Mouse (Mus musculus) urinary bladder, adult 2 months (tissue): Measurements from ENCODE around the gene Tpi1. TPM values are rescaled to one million over a fixed set of nuclear protein-coding genes. Genes with fewer than 3 reads are reported as not detected.
A peak's percentile ranks its signal among the peaks of the same experiment; 100 is the strongest.

Experiments used
- DNase-seq: peaks from one replicate; pipeline ENCODE4 v3.0.0; 2022; ENCODE audit warnings: low spot score
- polyA plus RNA-seq: library from polyadenylated mRNA; depleted of rRNA; stranded (reverse); fragments of >200 nt; gene quantifications from 2 replicates; pipeline ENCODE4 v1.2.3, GENCODE M21; 2012; rRNA removed

Tpi1 gene
- 322 and 324 TPM in 2 replicates for polyA plus RNA-seq

DNA sequence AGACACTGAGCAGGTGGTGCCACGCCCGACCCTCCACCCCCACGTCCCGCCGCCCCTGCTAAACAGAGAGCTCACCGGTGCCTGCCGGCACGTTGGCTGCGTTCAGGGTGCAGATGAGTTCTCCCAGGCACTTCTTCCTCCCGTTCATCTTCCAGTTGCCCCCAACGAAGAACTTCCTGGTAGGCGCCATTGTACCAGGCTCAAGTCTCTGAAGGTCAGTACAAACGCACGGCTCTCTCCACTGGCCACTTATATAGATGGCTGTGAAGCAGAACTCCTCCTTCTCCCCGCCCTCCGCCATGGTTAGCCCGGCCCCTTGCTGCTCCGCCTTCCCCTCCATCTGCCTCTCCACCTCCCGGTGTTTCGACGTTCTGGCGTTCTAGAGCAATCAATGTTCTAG is at the start of gene Tpi1:
Tpi1 (minus strand) TSS at position 364 of the 400 bp plus-strand sequence.
- peak; percentile 76 for DNase-seq

DNA sequence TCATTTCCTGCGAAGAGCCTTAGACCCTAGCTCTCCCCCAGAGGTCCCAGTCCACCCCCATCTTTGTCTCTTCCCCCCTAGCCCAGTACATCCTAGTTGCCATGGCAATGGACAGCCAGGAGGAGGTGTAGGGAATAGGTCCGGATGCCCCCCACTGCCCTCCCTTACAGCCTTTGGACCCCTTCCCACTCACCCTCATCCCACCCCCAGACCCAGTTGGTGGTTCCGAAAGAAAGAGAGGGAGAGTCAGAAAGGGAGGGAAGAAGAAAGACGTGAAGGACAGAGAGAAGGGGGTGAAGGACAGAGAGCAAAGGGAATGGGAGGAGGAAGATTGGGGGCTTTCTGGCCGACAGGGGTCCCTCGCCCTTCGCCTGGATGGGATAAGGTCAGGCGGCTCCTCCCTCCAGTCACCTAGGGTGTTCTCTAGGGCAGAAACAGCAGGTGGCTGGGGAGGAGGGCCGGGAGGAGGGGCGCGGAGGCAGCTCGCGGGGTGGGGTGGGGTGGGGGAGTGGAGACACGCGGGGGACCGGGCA is 49.1 kb upstream of the Tpi1 start:
- DNase-seq: no peak

DNA sequence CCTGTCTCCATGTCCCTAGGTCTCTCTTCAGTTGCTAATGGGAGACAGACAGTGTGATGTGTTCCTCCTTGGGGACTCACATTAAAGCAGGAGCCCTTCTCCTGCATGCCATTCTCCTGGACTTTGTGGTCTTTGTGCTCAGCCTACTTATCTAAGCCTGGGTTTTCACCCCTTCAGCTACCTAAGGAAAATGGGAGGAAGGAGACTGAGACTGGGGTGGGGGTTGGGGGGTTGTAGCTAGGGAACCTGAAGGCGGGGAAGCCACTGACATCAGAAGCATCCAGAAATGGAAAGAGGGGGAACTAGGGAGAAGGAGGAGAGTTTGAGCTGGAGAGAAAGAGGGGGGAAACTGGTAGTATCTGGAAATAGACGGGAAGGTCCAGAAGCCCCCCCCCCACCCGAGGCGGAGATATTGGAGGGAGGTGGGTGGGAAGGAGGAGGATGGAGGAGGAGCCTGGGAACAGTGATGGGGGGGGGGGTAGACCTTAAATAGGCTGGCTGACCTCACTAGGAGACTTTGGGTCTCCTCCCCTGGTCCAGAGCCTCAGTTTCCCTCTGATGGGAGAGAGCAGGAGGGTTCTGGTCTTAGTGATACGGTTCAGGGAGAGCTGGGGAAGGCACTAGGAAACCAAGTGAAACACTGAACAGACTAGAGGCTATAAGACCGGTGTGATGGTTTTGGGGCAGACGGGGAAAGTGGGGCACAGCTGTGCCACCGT is 48.5 kb upstream of the Tpi1 start:
- DNase-seq: no peak

DNA sequence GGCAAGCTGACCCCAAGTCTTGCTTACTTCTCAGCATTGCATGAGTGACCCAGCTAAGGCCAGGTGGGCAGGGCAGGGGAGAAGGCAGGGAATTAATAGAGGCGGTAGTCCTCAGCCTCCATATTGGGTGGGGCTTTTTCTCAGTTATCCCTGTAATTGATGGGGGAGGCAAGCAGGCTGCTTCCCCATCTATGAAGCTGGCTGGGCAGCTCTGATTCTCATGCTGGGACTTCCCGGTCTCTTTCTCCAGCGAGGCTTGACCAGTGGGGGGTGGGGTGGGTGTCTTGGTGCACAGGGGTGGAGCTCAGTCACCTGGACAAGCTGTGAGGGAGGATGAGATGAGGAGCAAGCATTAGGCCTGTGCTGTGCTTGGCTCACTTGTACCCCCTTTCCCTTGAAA is 47.7 kb upstream of the Tpi1 start:
- DNase-seq: no peak

DNA sequence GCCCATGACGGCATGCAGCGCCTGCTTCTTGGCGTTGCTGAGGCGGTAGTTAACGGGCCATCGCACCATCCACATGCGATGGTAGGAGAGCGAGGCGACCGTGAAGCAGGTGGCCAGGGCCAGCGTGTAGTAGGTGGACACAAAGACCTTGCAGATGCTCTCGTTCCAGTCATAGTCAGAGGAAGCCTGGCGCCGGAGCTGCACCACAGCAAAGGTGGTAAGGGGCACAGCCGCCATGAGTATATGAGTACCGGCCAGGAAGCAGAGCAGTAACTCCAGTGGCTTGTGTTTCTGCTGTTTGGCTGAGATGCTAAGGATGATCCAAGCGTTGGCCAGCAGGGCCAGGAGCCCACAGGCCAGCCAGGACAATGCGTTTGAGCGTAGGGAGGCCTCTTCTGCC is 47.2 kb upstream of the Tpi1 start:
- no peak for DNase-seq

DNA sequence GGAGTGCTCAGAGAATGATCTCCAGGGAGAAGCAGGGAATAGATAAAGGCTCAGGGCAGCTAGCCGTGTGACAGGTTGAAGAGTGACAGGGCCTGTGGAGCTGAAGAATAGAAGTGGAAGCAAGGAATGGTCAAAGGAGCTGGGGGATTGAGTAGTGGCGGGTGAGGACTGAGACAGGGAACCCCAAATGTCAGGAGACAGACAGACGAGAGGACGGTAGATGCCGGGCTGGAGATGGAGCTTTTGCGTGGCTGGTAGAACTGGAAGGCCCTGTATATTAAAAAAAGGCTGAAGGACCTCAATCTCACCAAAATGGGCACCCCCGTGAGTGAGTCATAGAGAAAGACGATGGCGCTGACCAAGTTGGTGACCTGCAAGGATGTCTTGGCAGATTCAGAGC is 46.4 kb upstream of the Tpi1 start:
- DNase-seq: no peak

DNA sequence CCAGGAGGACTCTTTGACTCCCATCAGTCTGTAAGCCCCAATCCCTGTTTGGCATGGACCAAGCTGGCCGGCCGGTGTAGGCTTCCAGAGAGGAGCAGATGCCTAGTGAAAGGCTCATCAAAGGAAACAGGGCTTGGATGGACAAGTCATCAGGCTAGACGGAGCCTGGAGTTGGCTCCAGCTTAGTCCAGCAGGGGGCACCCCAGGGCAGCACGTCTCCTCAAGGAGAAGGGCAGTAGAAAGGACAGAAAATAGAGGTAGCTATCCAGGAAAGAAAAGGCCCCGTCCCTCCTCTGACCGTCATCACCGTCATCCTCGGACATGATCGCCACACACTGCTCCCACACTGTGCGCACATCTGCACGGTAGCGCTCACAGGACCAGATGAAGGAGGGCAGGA is 45.6 kb upstream of the Tpi1 start:
- peak; percentile 73 for DNase-seq

DNA sequence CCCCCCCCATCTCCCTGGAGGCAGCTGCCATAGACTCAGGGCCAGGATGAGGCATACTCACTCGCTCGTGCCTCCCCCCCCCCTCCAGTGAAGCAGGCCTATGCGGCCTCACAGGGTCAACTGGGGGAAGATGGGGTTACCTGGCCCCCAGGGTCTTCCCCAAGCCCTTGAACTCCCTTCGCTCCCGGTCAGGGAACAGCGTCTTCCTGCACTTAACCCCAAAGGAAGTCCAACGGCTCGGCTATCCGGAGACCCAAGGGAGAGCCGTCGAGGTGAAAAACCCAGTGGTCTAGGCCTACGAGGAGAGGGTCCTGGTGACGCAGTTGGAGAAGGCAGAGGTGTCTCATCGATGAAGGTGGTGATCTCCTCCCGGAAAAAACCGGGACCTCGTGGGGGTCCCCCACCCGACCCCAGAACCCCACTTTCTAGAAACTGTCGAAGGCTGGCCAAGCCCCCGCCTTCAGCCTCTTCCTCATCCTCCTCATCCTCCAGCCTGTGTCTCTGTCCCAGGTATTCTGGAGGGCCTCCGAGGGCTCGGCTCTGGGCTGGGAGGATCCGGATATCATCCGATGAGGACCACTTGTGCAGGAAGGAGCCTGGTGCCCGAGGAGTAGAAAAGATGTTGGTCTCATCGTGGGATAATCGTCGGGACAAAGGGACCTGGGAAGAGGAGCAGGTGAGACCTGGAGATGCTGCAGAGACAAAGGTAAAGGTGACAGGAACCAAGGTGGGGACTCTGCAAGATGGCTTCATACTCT is 44.6 kb upstream of the Tpi1 start:
- DNase-seq: no peak

DNA sequence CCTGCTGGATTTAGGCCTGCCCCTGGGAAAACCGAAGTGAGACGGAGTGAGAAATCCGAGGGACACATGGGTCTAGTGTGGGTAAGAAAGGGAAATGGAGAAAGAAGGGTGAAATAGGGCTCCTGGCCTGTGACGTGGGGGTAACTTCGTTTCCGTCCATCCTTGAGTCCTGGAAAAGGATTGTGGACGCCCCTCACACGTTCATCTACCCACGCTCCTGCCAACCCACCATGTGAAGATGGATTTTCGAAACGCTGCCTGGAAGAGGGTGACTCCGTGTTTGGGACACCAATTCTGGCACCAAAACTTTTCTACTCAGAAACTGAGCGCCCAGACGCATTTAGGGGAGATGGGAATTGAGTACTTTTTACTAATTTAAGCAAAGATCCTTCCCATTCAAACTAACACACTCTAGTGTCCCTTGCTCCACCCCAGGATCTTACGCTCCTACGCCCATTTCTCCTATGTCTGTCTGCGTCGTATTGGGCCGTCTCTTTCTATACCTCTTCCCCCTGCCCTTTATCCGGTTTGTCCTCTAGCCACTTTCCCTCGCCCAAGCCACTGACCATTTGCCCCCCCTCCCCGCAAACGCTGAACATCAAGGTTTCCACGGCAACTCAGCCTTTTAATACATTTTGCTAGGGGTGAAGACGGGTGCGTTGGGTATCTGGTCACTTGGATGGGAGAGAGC is 43.9 kb upstream of the Tpi1 start:
- no peak for DNase-seq

DNA sequence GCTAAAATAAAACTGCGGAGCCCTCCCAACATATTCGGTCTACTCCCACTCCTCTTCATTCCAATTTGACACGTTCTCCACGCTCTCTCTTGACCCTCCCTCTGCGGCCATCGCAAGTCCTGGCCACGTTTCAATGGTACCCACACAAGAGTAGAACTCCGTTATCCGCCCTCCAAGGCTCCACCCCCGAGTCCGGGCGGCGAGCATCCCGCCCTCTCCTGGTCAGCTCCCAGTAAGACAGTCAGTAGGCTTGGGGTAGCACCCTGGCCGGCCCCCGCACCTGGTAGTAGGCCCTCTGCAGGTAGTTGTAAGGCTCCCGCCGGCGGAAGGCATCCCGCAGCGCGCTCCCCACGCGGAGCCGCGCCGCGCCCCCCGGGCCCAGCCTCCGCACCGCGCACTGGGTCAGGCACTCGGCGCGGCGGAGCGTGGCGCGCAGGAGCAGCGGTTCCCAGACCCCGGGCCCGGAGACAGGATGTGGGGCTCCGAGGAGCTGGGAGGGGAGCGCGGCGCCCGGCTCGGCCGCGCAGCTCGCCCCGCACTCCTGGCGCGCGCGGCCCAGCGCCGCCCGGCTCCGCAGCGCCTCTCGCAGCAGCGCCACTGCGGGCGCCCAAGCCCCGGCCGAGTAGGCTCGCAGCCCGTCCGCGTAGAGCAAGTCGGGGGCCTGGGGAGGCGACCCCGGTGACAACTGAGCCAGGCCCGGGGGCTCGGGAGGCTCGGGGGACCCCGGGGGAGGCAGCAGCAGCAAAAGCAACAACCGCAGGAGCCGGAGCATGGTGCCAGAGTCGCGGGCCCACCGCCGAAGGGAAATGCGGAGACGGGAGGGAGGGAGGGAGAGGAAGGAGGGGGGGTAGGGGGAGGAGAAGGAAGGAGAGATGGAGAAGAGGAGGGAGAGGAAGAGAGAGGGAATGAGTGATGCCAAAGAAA is 43.1 kb upstream of the Tpi1 start, which contains the start of gene P3h3:
P3h3 (minus strand) TSS at position 837 of the 924 bp plus-strand sequence.
- DNase-seq: peak; percentile 60

DNA sequence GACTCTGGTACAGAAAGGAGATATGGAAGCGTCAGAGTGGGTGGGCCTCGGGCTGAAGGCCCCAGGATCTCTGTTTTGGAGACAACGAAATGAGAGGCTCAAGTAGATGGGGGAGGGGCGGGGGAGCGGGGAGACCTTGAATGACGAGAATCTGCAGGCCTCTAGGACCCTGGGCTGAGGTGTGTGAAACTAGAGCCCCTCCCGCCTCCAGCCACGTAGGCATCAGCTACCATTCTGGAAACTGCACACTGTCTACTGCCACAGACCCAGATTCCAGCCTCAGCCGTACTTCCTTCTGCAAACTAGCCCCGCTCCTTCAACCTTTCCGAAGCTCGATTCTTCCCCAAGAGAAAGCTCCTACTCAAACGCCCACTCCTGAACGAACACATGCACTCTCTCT is 42.2 kb upstream of the Tpi1 start:
- DNase-seq: no peak

DNA sequence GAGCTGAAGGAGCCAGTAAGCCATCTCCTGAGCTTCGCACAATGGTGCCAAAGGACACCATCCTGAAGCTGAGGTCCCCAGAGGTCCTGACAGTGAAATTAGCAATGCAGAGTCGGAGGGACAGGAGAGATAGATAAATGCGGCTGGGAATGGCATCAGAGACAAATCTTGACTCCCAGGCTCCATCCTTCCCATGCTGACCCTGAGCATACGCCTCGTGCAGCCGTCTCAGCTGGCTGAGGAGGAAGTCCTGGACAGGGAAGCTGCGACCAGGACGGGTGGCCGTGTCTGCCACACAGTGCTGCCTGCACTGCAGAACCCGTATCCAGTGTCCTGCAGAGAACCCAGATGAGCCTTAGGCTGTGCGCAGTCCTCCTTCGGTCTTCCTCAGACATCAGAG is 40.6 kb upstream of the Tpi1 start:
- no peak for DNase-seq

DNA sequence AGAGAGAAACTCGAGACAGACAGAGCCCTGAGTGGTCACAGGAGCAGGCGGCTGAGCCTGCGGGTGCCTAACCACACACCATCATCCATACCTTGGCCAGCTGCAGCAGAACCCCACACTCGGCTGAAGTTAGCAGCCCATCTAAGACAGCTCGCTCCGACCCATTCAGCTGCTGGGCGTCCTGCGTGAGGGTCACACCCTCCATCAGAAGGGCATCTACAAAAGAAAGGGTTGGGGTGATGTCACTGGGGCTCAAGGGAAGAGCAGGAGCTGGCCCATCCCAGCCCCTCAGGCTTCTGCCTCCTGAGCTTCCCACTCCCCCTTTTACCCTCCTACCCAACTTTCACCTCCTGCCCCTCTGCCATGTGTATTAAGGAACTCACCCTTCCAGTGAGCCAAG is 36.4 kb upstream of the Tpi1 start:
- no peak for DNase-seq

DNA sequence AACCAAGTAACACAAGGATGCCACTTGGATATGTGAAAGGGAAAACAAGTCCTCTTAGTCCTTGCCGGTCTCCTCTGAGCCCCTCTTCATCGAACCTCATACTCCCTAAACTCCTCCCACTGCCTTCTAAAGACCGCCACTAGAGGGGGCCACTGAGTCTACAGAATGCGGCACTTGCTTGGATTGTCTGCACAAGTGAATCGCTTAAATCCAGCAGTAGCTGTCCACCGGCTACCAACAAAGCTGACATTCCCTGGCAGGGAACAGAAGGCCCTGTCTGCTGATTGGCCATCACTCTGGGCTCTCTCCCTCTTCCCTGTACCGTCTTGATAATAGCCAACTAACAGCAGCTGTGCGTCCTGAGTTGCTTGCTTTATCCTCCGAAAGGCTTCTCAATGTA is 33.2 kb upstream of the Tpi1 start:
- DNase-seq: peak; percentile 71

DNA sequence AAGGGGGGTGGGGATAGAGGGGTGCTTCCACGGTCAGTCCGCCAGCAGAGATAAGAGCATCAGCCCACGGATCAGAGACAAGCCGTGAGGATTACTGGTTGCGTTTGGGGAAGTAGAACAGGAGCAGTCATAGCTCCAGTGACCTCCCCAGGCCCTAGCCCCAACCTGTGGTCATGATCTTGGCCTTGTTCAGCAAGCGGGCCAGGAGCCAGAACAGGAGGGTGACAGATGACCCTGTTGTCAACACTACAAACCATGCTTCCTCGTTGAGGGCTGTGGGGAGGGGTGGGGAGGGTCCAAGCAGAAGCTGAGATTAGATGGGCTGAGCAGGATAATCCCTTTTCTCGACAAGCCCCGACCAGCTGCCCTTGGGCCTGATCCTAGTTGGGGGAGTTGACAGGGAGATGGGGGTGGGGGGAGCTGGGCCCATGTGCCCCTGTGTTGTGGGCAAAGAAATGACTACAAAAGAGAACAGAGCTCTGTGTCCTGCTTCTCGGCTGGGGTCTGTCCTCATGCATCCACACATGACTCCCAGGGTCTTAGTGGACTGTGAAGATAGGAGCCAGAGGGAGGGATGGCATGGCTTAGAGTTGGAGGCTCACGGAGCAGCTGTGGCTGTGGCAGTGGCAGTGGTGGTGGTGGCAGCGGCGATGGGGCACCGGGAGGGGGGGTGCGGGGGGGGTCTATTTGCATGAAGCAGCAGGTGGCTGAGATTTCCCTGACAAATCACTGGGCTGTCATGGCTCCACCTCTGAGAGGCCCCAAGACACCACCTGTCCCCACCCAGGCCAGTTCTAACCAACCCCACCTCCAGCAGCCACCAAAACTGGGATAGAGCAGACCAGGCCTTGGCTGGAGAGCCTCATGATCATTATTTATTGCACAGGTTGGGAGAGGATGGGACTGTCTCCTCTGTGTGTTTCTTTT is 26.4 kb upstream of the Tpi1 start, which contains the start of gene Gnb3:
Gnb3 (minus strand) TSS at position 35 of the 927 bp plus-strand sequence.
- DNase-seq: no peak

DNA sequence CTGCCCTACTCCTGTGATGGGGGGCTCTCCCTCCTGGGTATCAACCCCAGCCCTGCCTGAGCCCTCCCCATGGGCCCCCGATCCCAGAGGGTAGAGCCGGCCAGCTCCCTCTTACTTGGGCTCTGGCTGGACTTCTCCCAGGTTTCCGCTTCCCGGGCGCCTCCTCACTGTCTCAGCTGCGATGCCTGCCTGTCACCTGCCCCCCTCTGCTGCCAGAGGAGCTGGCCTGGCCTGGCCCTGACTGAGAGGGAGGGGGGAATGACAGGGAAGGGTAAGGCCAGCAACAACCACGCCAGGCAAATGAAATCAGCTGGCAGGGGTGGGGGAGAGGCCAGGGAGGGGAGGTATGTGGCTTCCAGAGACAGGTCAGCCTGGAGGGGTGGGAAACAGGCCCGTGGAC is 25.7 kb upstream of the Tpi1 start:
- no peak for DNase-seq

DNA sequence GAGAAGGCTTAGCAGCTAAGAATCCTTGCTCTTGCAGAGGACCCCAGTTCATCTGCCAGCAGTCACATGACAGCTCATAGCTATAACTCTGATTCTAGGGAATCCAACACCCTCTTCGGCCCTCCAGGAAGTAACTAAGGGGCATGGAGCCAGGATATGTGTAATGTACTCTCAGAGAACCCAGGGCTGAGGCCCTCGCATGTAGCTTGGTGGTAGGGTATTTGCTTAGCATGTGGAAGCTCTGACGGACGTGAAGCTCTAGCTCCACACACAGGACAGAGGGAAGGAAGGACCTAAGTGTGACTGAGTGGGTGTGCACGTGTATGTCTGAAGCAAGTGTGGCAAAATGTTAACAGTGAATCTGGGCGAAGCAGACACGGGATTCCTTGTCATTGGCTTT is 22.3 kb upstream of the Tpi1 start:
- DNase-seq: no peak

DNA sequence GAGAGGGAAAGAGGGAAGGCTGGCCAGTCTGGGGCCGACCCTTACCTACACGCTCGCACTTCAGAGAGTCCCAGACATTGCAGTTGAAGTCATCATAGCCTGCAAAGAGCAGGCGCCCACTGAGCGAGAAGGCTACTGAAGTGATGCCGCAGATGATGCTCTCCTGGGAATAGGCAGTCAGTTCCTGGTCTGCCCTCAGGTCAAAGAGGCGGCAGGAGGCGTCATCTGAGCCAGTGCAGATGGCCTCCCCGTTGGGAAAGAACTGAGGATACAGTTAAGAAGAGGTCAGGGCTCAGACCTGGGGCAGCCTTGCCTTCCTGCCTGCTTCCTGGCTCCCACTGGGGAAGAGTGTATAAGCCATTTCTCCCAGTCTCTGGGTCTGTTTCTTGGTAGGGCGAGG is 21.4 kb upstream of the Tpi1 start:
- no peak for DNase-seq

DNA sequence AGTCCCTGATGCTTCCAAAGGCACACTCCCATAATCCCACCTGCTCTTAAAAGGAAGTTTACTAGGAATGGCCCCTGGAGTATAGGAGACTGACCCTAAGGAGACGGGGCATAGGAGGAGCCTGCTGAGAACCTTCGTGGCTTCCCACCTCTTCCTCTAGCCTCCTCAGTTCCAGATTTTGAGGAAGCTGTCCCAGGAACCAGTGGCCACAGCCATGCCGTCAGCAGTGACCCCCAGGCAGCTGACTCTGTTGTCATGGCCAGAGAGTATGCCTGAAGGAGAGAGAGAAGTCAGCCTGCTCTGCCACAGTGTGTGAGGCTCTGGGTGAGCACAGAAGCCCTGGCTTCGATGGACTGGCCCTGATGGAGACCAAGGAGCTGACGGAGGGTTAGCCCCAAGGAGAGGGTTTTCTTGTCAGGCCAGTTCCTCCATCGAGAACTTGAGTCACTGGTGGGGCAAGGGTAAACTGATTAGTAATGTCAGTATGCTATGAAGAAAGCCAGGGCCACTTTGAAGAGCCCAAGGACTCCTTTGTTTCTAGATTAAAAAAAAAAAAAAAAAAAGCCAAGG is 20.5 kb upstream of the Tpi1 start:
- DNase-seq: no peak

DNA sequence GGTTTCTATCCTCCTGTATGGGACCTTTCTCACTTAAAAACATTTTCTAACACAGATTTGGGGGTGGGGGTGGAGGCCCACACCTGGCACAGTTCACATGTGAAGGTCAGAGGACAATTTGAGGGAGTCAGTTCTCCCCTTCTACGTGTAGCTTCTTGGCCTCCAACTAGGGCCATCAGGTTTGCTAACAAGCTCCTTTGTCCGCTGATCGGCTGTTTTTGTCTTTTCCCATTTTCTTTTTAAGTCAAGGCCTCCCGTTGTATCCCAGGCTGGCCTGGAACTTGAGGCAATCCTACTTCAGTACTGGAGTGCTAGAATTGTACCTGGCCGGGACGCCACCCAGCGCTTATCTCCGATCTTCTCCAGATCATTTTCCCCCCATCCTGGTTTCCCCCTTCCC is 17.6 kb upstream of the Tpi1 start:
- no peak for DNase-seq
